Mouse (Mus musculus): ENCODE results near the gene Spats1.

DNA sequence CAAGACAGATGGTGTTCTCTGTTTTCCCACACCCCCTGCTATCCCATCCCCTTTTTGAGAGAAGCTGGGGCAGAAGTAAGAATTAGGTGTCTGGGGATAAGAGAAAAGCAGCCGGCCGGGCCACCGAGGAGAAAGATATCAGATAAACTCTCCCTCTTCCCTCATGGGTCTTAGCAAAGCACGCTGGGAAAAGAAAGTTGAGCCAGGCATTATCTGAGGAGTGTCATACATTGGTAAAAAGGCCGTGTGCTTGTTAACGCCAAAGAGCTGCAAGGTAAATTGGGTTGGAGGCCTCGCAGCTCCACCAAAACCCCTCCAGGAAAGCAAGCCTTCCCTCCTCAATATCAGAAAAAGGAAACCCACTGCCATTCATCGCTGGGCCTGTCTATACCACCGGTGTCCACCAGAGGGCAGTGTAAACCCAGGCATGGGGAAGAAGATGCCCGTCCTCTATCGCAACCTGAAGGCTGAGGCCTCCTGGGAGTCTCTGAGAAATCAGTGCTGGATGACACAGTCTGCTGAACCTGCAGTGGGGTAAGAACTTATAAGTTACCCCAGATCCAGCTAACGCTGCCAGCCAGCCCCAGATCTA, 3.1 kb upstream of the Spats1 start:
- TF ChIP-seq POLR2A (IDR thresholded peaks at IDR 0.05; ENCODE audit: borderline replicate concordance, extremely low read depth, insufficient read depth, insufficient read length, poor library complexity, severe bottlenecking) (no peak), CTCF (IDR thresholded peaks at IDR 0.05; ENCODE audit: borderline replicate concordance, extremely low read depth, insufficient read depth, insufficient read length) (peak; percentile 99)
